Mouse (Mus musculus): ENCODE measurements around the gene Camk2n1. TPM values are rescaled to one million over a fixed set of nuclear protein-coding genes. Genes with fewer than 3 reads are reported as not detected.
"Not testable (repeated sequence)": the region's sequence is repeated elsewhere in the genome, so short reads cannot be mapped to it uniquely, and the experiment has no call there.

Gene Camk2n1
- polyA plus RNA-seq, 1 experiment from 2014 or later, result 10.7 TPM

DNA sequence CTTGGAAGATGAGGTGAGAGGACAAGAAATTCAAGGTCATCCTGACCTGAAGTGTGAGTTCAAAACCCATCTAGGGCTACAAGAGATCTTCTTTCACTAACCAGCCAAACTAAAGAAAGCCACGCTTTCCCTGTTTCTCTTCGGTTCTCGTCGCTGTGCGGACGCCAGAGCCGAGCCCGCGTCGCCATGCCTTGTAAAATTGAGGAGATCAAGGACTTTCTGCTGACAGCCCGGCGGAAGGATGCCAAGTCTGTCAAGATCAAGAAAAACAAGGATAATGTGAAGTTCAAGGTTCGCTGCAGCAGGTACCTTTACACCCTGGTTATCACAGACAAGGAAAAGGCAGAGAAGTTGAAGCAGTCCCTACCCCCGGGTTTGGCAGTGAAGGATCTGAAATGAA, 28.5 kb upstream of the Camk2n1 start:
- H3K36me3 ChIP-seq; H3K27me3 ChIP-seq; H3K4me3 ChIP-seq; H3K4me1 ChIP-seq; H3K9ac ChIP-seq (replicated peaks); H3K27ac ChIP-seq (replicated peaks); ATAC-seq (replicated peaks); H3K9me3 ChIP-seq; H3K4me2 ChIP-seq (replicated peaks): not testable (repeated sequence)
- WGBS, result 95% methylated on average over 14 of the region's 14 CpGs

DNA sequence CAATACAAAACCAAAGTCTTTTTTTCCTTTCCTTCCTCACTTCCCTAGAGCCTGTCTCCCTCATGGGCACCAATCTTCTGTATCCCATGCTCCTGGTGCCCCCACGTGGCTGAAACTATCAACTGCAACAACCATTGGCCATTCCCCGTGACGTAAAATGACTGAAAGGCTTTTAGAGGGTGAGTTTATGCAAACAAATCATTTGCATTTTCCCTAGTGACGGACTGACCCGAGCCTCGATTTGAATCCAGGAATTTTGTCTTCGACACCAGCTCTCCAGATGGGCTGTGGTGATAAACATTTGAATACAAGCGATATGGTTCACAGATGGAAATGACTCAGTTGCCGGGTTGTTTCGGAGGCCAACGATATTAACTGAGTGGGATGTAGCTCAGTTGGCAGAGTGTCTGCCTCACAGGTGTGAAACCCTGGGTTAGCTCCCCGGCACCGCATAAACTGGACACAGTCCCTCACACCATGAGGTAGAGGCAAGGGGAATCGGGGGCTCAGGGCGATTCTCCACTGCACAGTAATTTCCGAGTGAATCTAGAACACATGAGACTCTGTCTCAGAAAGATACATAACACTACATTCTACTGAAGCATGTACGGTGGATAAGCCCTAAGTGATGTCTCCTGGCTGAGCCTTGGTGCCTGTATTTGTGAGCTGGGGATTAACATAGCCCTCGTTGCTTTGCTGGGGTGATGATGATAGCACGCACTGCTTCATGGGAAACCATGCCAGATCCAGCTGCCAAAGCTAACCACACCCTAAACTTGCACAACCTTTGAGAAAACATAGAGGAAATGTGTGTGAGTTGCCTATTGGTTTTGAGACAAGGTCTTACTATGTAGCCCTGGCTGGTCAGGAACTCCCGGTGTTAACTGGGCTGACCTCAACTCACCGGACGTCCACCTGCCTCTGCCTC, 27.1 kb upstream of the Camk2n1 start:
- 0 out of 2 replicates have a peak overlapping the region, but pooled peaks have one; percentile 15 for H3K4me3 ChIP-seq
- peak overlapping the region; percentile 22 for H3K4me2 ChIP-seq (replicated peaks)
- 0 out of 2 replicates have a peak, but pooled peaks cover 5% of the 10 kb centered on the region for H3K4me1 ChIP-seq
- H3K27ac ChIP-seq (replicated peaks), result no peak overlapping the region
- 0 out of 2 replicates have a peak overlapping the region, but pooled peaks have one; percentile 16 for H3K9ac ChIP-seq (replicated peaks)
- WGBS, result 39% methylated on average over 22 of the region's 22 CpGs
- ATAC-seq (replicated peaks), result 0 out of 2 replicates have a peak, but pooled peaks have one; percentile 26
- no peaks in the 10 kb centered on the region for H3K36me3 ChIP-seq
- H3K9me3 ChIP-seq, result no peaks in the 10 kb centered on the region
- peaks cover 2% of the 10 kb centered on the region; the same call in 1 of the 2 replicates for H3K27me3 ChIP-seq

DNA sequence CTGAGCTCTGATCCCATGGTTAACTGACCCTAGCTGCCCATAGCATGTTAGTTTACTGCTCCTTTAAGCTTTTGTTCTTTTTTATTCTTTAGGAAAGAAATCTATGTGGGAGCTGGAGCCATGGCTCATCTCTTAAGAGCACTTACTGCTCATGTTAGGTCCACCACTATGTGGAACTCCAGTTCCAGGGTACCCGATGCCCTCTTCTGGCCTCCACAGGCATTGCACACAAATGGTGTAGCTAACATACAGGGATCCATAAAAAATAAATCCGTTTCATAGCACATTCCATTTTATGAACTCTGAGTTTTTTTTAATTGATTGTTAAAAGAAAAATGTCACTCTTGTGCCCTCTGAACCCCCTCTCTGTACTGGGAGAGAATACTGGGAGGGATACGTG, 24.3 kb upstream of the Camk2n1 start:
- no peak overlapping the region for H3K4me2 ChIP-seq (replicated peaks)
- peaks cover 2% of the 10 kb centered on the region; the same call in 1 of the 2 replicates for H3K27me3 ChIP-seq
- H3K36me3 ChIP-seq, result no peaks in the 10 kb centered on the region
- no peak for ATAC-seq (replicated peaks)
- no peak overlapping the region for H3K27ac ChIP-seq (replicated peaks)
- H3K9ac ChIP-seq (replicated peaks), result no peak overlapping the region
- 54% methylated on average over 3 of the region's 3 CpGs for WGBS
- no peaks in the 10 kb centered on the region for H3K9me3 ChIP-seq
- H3K4me3 ChIP-seq, result no peak overlapping the region
- peaks cover 11% of the 10 kb centered on the region; the same call in 1 of the 2 replicates for H3K4me1 ChIP-seq

DNA sequence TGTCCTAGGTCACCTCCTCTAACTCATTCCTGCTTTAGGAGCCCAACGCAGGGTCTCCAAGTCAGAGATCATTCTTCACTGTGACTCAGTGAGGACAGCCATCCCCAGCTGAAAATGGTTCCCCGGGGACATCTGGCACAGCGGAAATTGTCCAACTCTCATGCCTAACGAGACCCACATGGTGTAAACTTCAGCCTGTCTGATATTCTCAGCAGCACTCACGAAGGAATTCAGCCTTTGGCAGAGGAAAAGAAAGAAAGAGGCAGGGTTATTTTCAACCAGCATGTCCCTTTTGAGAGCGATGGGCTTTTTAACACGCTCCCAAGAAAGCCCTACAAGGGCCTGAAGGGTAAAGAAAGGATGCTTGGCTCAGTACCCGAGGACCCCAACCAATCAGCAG, 22.8 kb upstream of the Camk2n1 start:
- H3K4me3 ChIP-seq, result no peak overlapping the region
- peaks cover 24% of the 10 kb centered on the region for H3K4me1 ChIP-seq
- no peaks in the 10 kb centered on the region for H3K36me3 ChIP-seq
- H3K9me3 ChIP-seq, result no peaks in the 10 kb centered on the region
- WGBS, result 43% methylated on average over 8 of the region's 8 CpGs
- H3K27me3 ChIP-seq, result peaks cover 2% of the 10 kb centered on the region; the same call in 1 of the 2 replicates
- H3K9ac ChIP-seq (replicated peaks), result no peak overlapping the region
- no peak overlapping the region for H3K4me2 ChIP-seq (replicated peaks)
- no peak overlapping the region for H3K27ac ChIP-seq (replicated peaks)
- ATAC-seq (replicated peaks), result no peak

DNA sequence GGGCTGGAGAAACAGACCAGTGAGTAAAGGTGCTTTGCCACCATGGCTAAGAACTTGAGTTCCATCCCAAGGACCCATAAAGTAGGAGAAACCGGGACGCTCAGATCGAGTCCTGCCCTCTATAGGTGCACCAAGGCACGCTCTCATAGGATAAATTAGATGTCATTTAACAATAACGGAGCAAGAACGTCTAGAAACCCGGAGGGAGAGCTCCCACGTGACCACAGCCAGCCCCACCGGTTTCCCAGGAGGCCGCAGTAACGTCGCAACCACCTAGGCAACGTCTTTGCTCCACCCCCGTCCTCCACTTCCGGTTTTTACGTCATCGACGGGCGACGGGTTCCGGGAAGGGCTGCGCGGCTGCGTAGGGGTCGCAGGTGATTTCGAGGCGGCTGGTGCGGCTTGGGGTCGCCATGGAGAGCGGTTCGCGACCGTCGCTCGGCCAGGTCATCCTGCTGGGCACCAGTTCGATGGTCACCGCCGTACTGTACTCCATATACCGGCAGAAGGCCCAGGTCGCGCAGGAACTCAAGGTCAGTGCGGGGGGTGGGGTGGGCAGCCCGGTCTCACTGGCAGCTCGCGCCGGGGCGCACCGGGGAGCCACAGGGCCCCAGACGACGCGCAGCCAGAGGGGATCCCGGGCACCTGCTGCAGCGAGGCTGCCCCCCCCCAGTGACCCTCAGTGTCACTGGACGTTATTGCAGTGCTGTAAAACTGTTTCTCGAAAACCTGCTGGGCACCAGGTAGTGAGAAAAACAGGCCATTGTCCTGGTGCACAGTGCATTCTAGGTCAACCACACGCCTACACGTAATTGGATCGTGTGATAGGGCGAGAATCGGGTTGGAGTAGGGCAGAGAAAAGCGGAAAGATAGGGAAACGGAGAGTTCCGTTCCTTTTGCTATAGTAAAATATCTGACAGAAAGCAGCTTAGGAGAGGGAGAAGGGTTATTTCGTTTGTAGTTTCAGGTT, 19.5 kb upstream of the Camk2n1 start, which contains the start of gene Mul1:
Mul1 (plus strand) TSS at position 325 of the 970 bp plus-strand sequence.
- Histone ChIP-seq H3K36me3 (peaks cover 26% of the 10 kb centered on the region), H3K27me3 (peaks cover 2% of the 10 kb centered on the region; the same call in 1 of the 2 replicates), H3K9me3 (no peaks in the 10 kb centered on the region), H3K27ac (replicated peaks) (peak within 1 kb of the TSS; percentile 81), H3K4me1 (peaks cover 19% of the 10 kb centered on the region), H3K9ac (replicated peaks) (peak within 1 kb of the TSS; percentile 85), H3K4me3 (peak within 1 kb of the TSS; percentile 98), H3K4me2 (replicated peaks) (peak within 1 kb of the TSS; percentile 94)
- peak; percentile 93 for ATAC-seq (replicated peaks)
- WGBS, result 1% methylated on average over 64 of the region's 64 CpGs

DNA sequence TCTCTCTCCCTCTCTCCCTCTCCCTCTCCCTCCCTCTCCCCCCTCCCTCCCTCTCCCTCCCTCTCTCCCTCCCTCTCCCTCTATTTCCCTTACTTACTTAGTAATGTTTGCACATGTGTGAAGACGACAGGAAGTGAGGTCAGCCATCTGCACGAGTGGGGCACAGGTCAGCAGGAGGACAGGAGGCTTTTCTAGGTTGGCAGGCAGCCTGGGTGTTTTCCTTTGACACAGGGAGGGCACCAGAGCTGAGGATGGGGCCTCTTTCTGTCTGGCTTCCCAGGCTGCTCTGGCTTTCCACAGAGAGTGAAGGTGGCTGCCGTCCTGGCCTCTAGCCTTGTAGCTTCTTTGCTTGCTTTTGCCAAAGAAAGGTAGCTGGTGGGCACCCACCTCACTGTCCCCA, 14.1 kb upstream of the Camk2n1 start:
- Histone ChIP-seq H3K36me3 (peaks cover 50% of the 10 kb centered on the region), H3K27me3 (no peaks in the 10 kb centered on the region)

DNA sequence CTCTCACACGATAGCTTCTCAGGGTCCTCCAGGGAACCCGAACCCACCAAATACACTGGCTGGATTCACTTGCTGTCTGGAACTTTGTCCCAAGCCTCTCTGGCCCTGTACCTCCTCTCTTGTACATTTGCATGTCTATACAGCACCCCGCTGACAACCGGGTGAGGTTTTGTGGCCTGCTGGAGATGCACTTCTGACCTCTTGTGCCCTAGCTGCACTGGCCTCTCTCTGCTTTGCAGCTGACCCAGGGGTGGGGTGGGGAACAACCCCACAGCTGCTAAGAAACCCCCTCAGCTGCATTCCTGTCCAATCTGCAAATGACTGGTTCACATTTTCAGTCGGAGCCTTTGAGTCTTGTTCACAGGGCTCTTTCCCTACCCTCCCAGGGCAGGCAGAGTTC, 9.2 kb upstream of the Camk2n1 start:
- Histone ChIP-seq H3K4me3 (no peak overlapping the region), H3K36me3 (peaks cover 23% of the 10 kb centered on the region), H3K4me1 (peaks cover 25% of the 10 kb centered on the region), H3K9ac (replicated peaks) (no peak overlapping the region), H3K27ac (replicated peaks) (no peak overlapping the region), H3K27me3 (no peaks in the 10 kb centered on the region), H3K9me3 (no peaks in the 10 kb centered on the region), H3K4me2 (replicated peaks) (no peak overlapping the region)
- 8% methylated on average over 5 of the region's 5 CpGs for WGBS
- no peak for ATAC-seq (replicated peaks)

More for the DNA sequence above, 14.1 kb upstream of the Camk2n1 start:
- Histone ChIP-seq H3K27ac (replicated peaks) (no peak overlapping the region), H3K4me3 (no peak overlapping the region), H3K4me1 (peaks cover 11% of the 10 kb centered on the region), H3K4me2 (replicated peaks) (no peak overlapping the region), H3K9ac (replicated peaks) (no peak overlapping the region), H3K9me3 (no peaks in the 10 kb centered on the region)
- no peak for ATAC-seq (replicated peaks)
- 85% methylated on average over 3 of the region's 3 CpGs for WGBS

DNA sequence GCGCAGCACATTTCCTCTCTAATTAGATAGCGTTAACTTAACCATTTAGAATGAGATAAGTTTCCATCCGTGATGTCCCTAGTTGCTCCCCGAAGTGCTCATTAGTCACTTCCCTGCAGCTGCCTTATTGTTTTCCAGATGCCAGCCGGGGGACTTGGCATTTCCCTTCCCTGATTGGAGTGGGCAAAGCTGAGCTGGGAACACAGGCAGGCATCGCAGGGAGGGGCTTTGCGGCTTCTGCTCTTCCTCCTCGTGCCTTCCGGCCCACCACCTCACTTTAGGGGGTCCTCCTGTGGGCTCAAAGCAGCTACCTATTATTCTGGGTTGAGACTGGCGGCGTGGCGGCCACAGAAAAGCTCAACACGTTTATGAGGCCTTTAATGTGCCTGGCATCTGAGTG, 7.1 kb upstream of the Camk2n1 start:
- Histone ChIP-seq H3K9ac (replicated peaks) (peak overlapping the region; percentile 27), H3K4me3 (no peak overlapping the region), H3K27ac (replicated peaks) (peak overlapping the region; percentile 87), H3K36me3 (peaks cover 4% of the 10 kb centered on the region; the same call in 1 of the 2 replicates), H3K27me3 (peaks cover 3% of the 10 kb centered on the region; the same call in 1 of the 2 replicates), H3K4me1 (peaks cover 25% of the 10 kb centered on the region), H3K4me2 (replicated peaks) (0 out of 2 replicates have a peak overlapping the region, but pooled peaks have one; percentile 4), H3K9me3 (no peaks in the 10 kb centered on the region)
- ATAC-seq (replicated peaks), result peak; percentile 35
- 9% methylated on average over 13 of the region's 13 CpGs for WGBS

DNA sequence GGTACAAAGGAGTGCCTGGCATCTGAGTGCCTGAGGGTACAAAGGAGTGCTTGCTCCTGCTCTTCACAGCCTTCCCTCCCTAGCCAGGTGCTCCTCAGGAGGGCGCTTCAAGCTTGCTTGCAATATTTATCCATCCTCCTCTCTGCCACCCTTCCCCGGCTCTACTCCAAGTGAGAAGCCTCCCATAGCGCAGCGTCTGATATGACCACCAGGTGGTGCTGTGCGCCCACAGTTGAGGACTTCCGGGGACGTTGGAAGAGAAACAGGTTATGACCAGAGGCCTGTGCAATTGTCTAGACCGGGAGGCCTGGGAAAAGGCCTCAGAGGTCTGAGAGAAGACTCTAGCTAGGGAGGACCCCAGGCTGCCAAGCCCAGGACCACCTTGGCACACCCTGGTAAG, 6.7 kb upstream of the Camk2n1 start:
- no peaks in the 10 kb centered on the region for H3K9me3 ChIP-seq
- H3K4me2 ChIP-seq (replicated peaks), result peak overlapping the region; percentile 30
- H3K4me1 ChIP-seq, result peaks cover 25% of the 10 kb centered on the region
- H3K27ac ChIP-seq (replicated peaks), result peak overlapping the region; percentile 87
- ATAC-seq (replicated peaks), result peak; percentile 82
- under 1% methylated on average over 8 of the region's 8 CpGs for WGBS
- H3K9ac ChIP-seq (replicated peaks), result peak overlapping the region; percentile 27
- H3K36me3 ChIP-seq, result peaks cover under 1% of the 10 kb centered on the region; the same call in 1 of the 2 replicates
- no peak overlapping the region for H3K4me3 ChIP-seq
- H3K27me3 ChIP-seq, result peaks cover 5% of the 10 kb centered on the region; the same call in 1 of the 2 replicates

DNA sequence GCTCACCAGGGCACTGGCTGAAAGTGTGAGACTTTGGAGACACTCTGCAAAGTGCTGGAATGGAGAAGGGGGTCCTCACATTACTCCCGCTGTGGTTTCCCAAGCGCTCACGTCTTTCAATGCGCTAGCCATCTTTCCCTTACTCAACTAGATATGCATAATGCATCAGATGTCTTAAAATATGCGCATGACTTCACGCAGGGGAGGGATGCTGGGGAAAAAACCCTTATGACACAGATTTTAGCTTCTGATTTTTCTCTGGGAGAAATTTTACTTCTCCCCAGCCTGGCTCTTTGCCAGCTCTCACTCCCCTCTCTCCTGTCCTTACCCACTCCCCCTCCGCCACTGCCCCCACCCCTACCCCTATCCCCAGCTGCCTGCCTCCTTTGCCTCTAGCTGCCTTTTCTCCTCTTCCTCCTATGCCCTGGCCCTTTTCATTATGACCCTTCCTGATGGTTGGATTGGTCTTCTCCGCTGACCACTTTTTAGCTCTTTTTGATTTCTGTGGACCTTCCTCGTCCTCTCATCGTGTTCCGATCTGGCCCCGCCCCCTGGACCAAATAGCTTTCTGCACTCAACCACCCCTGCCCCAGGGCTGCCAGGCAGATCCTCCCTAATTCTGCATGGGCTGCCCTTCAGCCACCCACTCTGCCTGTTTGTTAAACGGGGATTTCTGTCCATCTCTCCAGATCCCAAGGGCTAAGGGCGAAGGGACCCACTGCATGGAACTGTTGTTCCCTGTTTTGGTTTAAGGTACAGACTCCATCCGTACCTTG, 6.1 kb upstream of the Camk2n1 start:
- Histone ChIP-seq H3K4me3 (no peak overlapping the region), H3K27me3 (peaks cover 5% of the 10 kb centered on the region; the same call in 1 of the 2 replicates), H3K4me2 (replicated peaks) (peak overlapping the region; percentile 30), H3K4me1 (peaks cover 27% of the 10 kb centered on the region), H3K9me3 (no peaks in the 10 kb centered on the region), H3K36me3 (no peaks in the 10 kb centered on the region), H3K9ac (replicated peaks) (0 out of 2 replicates have a peak overlapping the region, but pooled peaks have one; percentile 7), H3K27ac (replicated peaks) (peak overlapping the region; percentile 87)
- WGBS, result 29% methylated on average over 15 of the region's 15 CpGs
- ATAC-seq (replicated peaks), result peak; percentile 68
